Mouse (Mus musculus): Measurements from ENCODE around the gene Ehd4. TPM values are rescaled to one million over a fixed set of nuclear protein-coding genes. Genes with fewer than 3 reads are reported as not detected.

Ehd4 gene
- polyA plus RNA-seq, 1 experiment, result 28.2 TPM

DNA sequence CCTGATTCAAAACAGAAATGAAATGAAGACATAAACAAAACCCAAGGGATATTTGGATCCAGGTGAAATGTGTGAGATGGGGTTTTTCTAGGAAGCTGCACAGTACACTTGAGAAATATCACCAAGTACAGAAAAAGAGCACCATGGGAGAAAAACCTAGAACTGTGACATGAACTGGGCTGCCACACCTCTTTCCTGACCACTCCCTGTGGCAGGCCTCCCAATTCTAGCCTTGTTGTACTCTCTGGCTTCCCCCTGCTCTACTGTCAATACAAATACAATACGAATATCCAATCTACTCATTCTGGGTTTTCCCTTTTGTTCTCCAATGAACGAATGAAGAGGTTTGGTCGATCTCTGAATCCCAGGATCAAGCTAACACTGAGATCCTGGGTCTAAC is 40.4 kb downstream of the Ehd4 start:
- DNase-seq (ENCODE audit: low read depth, low spot score), result no peak
- WGBS, result 67% methylated on average over 3 of the region's 3 CpGs

DNA sequence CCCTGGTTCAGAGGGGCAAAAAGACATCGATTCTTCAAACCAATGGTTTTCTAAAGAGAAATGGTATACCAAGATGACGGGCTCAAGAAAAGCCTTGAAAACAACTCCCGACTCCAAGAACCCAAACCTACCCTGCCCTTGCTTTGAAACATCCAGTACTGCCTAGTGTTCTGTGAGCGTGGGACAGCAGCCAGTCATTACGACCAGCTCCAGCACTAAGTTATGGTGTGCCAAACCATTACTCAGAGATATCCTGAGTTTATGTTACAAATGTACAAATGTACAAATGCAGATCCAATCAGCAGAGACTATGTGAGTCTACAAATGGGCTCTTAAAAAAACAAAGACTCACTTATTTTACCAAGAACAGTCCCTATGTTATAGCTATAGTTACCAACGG is 40.9 kb downstream of the Ehd4 start:
- no peak for DNase-seq (ENCODE audit: low read depth, low spot score)
- 30% methylated on average over 6 of the region's 6 CpGs for WGBS

DNA sequence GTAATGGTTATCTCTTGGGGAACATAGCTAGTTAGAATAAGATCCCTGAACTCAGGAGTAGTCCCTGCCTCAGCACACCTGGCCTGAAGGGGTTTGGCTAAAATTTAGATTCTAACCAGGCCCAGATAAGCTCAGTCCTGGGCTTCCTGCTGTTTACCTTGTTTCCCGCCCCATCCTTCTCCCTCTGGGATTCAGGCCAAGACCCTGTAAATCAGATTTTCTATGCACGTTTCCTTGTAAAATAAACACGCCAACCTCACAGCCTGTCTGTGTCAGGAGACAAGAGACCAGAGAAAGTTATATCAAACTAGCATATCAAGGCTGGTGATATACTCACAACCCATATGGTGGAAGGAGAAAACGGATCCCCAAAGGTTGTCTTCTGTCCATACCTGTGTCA is 42.8 kb downstream of the Ehd4 start:
- no peak for DNase-seq (ENCODE audit: low read depth, low spot score)
- WGBS, result 22% methylated on average over 4 of the region's 4 CpGs

DNA sequence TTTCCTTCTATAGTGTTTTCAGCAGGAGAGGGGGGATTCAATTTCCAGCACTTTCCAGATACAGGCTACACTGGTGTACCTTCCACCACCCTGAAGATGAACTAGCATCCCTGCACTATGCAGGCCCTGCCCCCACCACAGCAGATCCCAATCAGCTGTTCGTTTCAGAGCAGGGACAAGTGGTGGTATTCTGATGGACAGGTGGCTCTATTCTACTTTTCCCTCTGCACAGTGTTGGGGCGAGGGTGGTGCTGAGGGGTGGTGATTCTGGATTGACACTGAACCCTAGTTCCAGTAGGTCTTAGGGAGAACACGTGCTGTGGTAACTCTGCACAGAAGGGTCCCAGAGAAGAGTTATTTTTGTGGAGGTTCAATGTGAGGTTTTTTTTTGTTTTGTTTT is 43.2 kb downstream of the Ehd4 start:
- 50% methylated on average over 3 of the region's 3 CpGs for WGBS
- DNase-seq (ENCODE audit: low read depth, low spot score), result no peak

DNA sequence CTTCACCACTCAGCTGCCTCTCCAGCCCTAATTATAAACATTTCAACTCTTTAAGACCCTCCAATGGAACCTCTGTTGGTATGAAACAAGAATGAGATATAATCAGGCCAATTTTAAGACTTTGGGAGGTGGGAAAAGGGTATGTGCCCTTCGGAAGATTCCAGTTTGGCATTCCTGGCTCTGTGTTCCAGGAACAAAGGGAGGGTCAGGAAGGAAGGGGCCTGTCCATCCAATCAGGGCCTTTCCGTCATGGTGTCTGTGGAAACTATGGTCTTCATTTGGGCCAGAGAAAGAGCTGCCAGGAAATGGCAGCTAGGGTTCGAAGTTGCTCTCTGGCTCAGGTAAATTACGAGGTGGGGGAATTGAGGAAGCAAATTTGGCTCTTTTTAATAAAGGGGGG is 46.3 kb downstream of the Ehd4 start:
- DNase-seq (ENCODE audit: low read depth, low spot score), result no peak
- 87% methylated on average over 4 of the region's 4 CpGs for whole genome bisulfite sequencing

DNA sequence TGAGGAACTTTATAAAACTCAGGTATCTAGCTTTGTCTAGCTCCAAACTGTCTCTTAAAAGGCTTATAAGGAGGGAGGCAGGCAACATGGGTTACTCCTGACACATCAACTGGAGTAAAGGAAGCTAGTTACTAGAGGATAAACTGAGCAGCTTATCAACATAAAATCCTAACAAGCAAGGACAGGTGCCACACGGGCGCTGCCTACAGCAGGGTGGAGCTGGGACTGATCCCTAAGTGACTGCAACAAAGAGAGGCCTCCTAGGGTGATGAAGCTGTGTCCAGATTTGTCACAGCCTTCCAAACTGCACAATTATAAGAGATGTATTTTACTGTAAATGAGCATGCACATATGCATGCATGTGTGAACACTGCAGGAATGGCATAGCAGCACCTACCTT is 47.0 kb downstream of the Ehd4 start:
- WGBS, result 44% methylated on average over 2 of the region's 2 CpGs
- no peak for DNase-seq (ENCODE audit: low read depth, low spot score)

DNA sequence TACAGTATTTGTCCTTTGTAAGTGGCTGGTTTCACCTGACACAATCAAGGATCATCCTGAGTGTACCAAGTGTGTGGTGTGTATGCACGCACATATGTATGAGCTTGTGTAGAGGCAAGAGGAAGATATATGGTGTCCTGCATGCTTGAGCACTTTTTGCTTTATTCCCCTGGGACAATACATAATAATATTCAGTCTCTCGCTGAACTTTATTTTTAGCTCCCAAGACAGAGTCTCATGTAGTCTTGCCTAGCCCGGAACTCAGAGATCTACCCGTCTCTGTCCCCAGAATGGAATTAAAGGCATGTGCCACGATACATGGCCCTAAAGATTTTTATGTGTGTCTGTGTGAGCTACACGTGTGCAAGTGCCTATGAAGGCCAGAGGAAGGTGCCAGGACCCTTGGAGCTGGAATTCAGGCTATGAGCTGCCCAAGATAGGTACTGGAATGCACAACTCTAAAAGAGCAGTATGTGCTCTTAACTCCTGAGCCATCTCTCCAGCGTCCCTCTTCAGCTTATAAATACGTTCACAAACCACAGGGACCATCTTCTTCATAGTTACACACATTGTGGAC is 47.9 kb downstream of the Ehd4 start:
- 83% methylated on average over 8 of the region's 8 CpGs for WGBS
- DNase-seq (ENCODE audit: low read depth, low spot score), result no peak

DNA sequence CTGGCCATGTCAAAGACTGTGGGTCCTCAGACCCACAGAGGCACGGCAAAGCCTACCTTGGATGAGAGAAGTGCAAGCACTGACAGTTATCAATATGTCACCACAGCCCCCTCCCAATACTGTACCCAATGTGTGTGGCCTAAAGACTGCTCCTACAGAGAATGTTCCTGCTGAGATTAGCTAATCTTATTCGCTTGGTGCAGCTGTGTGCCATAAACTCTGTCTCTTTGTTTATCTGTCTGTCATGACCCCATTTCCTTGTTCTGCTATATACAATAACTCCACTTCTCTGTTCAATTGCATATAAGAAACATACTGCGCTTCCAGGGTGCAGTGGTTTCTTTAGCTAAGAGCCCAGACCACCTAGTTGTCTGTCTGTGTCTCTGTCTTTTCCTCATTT is 48.5 kb downstream of the Ehd4 start:
- no peak for DNase-seq (ENCODE audit: low read depth, low spot score)
- WGBS, result 37% methylated on average over 3 of the region's 3 CpGs

DNA sequence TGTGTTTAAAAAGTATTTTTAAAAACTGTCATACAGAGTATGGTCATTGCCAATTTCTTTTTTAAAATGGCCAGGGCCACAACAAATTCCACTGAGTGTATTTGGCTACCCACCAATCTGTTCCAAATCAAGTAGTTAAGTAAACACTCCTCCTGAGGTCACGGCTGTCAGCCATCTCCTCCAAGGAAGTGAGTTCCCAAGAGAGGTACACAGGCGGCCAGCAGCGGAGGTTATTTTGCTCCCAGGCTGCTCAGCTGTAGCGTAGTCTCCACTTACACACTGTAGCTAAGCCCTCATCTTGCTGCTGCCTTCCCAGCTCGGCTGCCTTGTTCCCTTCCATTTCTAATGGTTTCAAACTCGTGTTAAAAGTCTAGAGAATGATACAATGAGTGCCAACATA is 51.5 kb downstream of the Ehd4 start:
- 46% methylated on average over 6 of the region's 6 CpGs for WGBS
- no peak for DNase-seq (ENCODE audit: low read depth, low spot score)

DNA sequence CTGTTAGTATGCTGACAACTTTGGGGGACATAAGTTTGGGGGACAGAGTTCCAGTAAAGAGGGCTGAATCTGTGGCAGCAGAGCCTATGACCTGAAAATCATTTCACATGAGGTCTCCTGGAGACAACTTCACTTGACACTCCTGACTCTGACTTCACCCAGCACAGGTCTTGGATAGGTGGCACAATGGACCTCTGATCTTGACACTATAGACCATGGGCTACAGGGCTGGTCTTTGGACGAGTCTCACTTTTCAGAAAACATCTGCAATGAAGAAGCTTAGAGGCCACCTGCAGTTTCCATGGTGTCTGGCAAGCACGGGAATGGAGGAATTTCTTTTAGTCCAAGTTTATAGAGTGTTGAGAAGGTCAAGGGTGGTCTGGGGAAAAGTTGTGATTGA is 52.0 kb downstream of the Ehd4 start:
- WGBS, result 72% methylated on average over 2 of the region's 2 CpGs
- no peak for DNase-seq (ENCODE audit: low read depth, low spot score)

DNA sequence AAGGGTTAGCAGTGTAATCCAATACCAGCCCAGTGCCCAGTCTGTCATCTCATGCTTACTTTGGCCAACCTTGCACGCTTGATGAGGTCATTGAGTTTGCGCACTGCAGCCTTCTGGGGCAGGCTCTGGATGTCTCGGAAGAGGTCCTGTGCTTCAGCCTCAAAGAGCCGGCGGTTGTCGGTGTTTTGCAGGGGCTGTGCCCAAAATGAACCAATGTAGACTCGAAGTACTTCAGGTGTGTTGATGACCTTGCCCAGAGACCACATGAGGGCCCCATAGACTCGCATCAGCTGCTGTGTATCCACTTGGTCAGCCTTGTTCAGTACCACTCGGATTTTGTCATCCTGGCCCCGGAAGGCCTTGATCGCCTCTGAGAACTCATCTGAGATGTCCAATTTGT is 52.4 kb downstream of the Ehd4 start:
- 92% methylated on average over 11 of the region's 11 CpGs for WGBS
- DNase-seq (ENCODE audit: low read depth, low spot score), result no peak

DNA sequence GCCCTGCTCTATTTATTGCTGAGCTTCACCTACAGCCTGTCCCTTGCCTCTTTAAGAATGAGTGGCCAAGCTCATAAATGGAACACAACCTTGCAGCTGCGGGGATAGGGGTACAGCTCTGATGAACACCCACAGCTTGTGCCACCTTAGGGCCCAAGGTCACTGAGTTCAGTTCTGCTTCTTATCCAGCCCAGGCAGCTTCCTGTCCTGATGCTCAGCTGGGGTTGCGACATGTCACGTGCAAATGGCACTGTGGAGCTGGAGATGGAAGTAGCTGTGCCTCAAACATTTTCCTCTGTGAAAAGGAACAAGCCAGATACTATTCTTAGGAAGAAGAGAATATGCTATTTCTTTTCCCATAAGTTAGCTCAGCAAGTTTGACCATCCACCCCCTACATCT is 54.5 kb downstream of the Ehd4 start:
- DNase-seq (ENCODE audit: low read depth, low spot score), result no peak

DNA sequence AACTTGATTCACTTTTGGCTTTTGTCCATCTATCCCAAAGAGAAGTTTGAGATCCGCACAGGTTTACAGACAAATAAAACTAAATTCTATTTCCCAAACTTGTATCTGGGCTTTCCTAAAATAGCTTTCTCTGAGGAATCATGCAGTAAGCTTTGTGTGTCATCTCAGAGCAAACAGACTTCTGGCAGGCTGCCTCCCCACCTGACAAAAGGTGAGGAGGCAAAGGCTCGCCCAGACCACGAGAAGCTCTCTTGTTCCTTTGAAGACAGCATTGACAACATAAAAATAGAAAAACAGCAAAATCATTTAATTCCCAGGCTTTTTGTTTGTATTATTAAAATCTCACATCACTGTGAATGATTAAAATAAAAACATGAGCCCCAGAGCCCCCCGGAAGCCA is 55.1 kb downstream of the Ehd4 start:
- DNase-seq (ENCODE audit: low read depth, low spot score), result no peak
- 50% methylated on average over 4 of the region's 4 CpGs for WGBS

More for the DNA sequence above, 54.5 kb downstream of the Ehd4 start:
- 84% methylated on average over 3 of the region's 3 CpGs for WGBS

DNA sequence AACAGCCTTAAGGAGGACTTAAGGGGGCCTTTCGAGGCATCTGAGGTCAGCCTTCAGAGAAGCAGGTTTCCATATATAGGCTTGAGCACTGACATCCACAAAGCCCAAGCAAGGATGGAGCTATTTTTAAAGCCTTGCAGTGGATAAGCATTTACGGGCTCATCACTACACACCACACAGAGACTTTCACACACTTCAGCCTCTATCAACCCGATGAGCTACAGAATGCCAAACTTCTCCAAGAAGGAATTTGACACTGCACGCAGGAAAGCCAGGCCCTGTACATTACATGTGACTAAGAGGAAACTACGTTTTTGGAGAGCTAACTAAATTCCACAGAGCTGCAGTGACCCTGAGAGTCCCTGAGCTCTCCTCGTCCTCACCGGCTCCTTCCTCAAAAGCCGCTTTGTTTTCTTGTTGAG is 55.6 kb downstream of the Ehd4 start:
- 57% methylated on average over 8 of the region's 8 CpGs for WGBS
- no peak for DNase-seq (ENCODE audit: low read depth, low spot score)

DNA sequence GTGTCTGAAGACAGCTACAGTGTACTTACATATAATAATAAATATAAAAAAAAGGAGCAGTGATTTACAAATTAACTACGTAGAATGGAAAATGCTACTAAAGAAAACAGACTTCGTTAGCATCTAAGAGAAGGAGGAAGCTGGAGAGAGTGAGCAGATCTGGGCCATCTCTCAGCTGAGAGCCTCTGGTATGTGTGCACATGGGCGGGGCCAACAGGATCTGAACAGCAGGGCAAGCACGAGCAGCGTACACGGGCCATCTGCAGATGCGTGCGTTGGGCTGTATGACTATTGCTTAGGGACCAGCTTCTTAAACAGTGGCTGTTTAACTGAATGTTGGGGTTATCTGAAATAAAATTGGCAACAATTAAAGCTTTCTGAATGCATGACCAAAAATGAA is 56.5 kb downstream of the Ehd4 start:
- DNase-seq (ENCODE audit: low read depth, low spot score), result no peak
- 33% methylated on average over 8 of the region's 8 CpGs for WGBS

DNA sequence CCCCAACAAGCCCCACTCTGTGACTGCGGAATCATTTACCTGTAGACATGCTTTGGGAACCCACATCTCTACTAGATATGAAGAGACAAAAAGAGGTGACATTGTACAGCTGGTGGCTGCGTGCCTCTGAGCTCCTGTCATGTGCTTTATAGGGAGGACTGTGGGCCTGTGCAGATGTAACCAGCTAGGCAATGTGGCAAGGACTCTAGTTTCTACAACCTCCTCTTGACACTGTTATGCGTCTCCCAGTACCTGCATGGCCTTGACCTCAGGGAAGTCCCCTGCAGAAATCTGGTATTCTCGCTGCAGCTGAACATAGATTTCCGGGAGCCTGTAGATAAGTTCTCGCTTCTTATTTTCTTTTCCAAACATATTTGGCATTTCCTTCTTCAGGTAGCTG is 57.7 kb downstream of the Ehd4 start:
- no peak for DNase-seq (ENCODE audit: low read depth, low spot score)
- 92% methylated on average over 6 of the region's 6 CpGs for WGBS

DNA sequence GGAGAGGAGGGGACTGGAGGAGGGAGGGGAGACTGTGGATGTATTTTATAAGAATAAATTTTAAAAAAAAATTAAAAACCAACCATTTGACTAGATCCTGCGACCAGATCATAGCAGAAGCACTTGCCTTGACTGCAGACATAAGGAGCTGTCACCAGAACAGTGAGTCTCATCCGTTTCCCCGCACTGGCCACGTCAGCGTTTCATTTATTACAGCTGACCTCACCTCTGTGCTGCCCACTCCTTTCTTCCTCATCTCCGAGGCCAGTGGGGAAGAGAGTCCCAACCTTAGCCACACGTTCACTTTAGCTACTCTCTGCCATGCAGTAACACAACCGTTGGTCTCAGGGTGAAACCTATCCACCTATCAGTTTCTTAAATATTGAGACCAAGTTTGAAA is 58.2 kb downstream of the Ehd4 start:
- 86% methylated on average over 8 of the region's 8 CpGs for WGBS
- no peak for DNase-seq (ENCODE audit: low read depth, low spot score)

DNA sequence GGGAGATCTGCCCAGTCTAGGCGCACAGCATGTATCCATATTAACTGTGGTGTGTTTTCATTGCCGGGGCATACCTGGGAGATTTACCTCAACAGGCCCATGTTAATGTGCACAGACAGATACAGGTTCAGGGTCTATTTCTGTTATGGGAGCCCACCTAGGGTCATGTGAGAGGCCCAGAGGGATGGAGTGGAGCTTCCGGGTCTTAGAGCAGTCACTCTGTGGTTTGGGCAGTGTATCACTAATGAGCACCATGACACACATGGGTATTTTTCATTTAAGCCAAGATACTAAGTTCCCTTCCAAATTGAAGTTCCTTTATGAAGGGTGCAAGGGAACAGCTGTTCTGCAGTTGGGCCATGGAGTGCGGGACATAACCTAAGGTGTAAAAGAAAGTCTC is 59.2 kb downstream of the Ehd4 start:
- 94% methylated on average over 4 of the region's 4 CpGs for WGBS
- DNase-seq (ENCODE audit: low read depth, low spot score), result no peak

DNA sequence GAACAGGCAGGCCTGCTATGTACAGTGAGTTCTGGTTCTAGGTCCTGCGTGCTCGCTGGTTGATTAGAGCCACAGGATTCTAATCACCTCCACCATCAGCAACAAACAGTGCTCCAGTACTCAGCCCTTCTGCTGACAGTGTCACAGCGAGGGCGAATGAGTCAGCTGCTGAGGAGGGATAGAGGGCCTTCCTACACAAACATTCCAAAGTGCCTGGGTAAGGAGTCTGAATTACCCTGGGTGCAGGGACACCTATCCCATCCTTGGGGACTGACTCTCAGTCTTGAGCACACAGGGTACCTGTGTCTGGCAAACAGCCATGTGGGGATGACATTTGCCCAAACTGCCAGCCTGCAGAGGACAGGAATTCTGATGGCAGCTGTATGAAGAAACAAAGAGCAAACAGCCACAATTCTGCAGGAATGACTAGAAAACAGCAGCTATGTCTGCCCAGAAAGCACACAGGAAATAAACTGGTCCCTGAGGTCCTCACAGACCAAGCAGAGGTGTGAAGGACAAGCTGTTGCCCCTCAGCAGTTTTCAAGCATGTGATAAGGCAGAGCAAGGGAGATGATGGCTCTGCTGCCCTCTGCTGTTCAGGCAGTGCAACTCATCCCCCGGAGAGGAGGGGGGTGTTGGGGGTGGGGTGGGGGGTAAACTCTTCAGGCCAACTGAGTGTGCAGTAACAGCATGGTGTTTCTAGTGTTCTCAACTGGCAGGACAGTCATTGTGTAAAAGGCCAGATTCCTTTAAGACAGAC is 60.6 kb downstream of the Ehd4 start:
- DNase-seq (ENCODE audit: low read depth, low spot score), result no peak
- WGBS, result 54% methylated on average over 5 of the region's 5 CpGs

DNA sequence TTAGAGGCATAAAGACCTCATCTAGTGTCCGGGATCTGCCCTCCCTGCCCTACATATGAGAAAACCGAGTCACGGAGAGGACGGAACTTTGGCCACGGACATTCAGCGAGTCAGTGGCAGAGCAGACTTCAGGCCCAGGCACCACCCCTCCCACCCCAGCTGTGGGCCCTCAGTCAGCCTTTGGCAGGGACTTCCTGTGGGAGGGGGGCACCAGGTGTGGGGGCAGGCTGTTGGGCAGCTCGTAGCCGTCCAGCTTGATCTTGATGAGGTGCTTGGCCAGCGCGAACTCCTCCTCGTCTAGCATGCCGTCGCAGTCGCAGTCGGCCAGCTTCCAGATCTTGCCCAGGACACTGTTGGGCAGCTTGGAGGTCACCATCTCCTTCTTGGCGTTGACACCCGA is 63.4 kb downstream of the Ehd4 start:
- 95% methylated on average over 17 of the region's 17 CpGs for WGBS
- no peak for DNase-seq (ENCODE audit: low read depth, low spot score)

DNA sequence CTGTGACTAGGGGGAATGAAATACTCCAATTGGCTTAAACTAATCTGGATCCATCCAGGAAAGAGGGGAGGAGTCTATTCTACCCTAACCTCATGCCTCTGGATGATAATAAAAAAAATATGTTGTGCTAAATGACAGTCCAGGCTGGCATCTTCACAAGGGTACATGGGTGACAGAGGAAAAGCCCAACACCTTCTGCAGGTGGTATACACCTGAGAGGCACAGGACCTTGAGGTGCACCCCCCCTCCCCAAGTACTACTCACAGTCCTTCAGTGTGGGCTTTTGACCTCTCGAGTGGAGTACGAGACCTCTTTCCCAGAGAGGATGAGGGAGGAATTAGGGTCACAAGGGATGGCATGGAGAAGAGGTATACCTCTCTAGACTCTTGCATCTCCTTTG is 66.5 kb downstream of the Ehd4 start:
- 93% methylated on average over 2 of the region's 2 CpGs for WGBS
- no peak for DNase-seq (ENCODE audit: low read depth, low spot score)

DNA sequence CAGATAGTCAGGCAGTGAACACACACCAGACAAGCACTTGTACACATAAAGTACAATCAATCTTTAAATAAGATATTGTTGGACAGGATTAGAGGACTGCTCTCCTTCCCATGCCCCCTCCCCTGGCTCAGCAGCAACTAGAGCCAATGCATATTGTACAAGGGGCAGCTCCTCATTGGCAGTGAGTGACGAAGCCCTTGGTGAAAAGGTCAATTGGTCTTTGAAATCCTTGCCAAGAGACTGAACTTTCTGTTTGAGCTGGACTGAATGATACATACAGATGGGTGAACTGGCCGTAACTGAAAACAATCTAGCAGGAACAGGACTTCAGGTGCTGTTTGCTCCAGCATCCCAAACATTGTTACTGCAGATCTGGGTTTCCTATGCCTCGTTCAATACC is 67.0 kb downstream of the Ehd4 start:
- no peak for DNase-seq (ENCODE audit: low read depth, low spot score)
- 73% methylated on average over 3 of the region's 3 CpGs for WGBS
